Mouse (Mus musculus) CD4-positive, CD25-positive, alpha-beta regulatory T cell, adult 2 months (primary cell): ENCODE data around the gene Acat2.
A peak's percentile ranks its signal among the peaks of the same experiment; 100 is the strongest.
"Not testable (repeated sequence)": the region's sequence is repeated elsewhere in the genome, so short reads cannot be mapped to it uniquely, and the experiment has no call there.

Source experiments
- DNase-seq: peaks from one replicate; pipeline ENCODE4 v3.0.0-alpha.2; 2012; ENCODE audit warnings: low read depth, low spot score

Gene Acat2

GRCm38 (mm10) chr17:12960331-12960873, at the start of gene Acat2:
Acat2 (minus strand) TSS chr17:12960747.
- peak; percentile 98 for DNase-seq

- DNase-seq, result peak; percentile 73
These were observed 49.3 kb upstream of the Acat2 start for GRCm38 (mm10) chr17:13009887-13010286.

- peak; percentile 54 for DNase-seq
These were observed 48.0 kb upstream of the Acat2 start for GRCm38 (mm10) chr17:13008528-13008927.

DNA sequence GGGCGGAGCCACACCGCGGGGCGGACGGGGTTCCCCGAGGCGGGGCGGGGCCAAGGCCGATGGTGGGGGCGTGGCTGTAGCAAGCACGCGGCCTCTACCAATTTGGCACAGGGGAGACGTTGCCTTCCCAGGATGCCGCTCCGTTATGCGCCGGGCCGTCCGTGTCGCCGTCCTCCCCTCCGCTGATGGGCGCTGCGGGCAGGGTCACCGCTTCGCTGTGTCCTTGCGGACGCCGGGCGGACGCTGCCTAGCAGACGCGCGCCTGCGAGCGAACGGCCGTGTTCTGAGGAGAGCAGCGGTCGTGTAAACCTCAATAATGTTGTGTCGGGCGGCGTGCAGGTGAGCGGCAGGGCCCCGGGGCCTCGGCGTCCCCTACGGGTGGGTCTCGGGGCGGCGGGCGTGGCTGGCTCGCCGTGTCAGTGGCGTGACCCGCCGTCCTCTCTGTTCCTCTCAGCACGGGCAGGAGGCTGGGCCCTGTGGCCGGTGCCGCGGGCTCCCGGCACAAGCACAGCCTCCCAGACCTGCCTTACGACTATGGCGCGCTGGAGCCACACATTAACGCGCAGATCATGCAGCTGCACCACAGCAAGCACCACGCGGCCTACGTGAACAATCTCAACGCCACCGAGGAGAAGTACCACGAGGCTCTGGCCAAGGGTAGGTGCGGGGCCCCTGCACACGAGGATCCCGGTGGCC, 47.3 kb upstream of the Acat2 start:
- DNase-seq, result peak; percentile 96

DNA sequence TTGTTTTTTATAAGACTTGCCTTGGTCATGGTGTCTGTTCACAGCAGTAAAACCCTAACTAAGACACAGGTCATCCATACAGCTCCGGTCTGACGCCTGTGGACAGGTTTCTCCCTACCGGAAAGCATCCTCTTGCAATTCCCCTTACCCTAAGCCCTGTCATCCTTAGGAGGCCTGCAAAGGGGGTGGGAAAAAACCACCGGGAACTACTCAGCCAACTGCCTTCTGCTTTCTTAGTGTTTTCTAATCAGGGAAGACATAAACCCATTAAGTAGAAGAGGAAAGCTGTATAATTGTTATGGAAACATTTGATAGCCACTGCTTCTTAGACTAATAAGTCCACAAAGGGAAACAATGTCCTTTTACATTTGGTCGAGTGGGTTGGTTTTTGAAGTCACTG, 46.4 kb upstream of the Acat2 start:
- DNase-seq, result no peak

DNA sequence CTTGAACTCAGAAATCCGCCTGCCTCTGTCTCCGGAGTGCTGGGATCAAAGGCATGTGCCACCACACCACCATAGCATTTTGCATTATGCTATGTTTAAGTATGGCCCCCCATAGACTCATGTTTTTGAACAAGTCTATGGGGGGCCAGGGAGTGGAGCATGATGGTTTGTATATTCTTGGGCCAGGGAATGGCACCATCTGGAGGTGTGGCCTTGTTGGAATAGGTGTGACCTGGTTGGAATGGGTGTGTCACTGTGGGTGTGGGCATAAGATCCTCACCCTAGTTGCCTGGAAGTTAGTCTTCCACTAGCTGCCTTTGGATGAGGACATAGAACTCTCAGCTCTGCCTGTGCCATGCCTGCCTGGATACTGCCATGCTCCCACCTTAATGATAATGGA, 46.0 kb upstream of the Acat2 start, which contains the start of gene Sod2:
Gene Sod2 (plus strand): TSS at position 301 of the 400 bp plus-strand sequence.
- DNase-seq, result not testable (repeated sequence)

DNA sequence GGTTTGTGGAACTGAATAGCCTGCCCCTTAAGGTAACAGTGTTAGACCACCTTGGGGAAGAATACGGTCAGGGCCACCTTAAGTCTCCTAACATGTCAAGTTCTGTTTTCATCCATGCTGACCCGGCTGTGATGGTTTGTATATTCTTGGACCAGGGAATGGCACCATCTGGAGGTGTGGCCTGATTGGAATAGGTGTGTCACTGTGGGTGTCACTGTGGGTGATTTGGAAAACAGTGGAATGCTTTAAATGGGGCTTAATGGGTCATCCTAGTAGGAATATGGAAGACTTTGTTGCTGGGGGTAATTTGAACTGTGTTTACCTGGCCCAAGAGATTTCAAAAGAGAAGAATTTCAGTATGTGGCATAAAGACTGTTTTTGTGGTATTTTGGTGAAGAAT, 43.9 kb upstream of the Acat2 start:
- not testable (repeated sequence) for DNase-seq

GRCm38 (mm10) chr17:13002243-13002642, 41.7 kb upstream of the Acat2 start:
- peak; percentile 36 for DNase-seq

DNA sequence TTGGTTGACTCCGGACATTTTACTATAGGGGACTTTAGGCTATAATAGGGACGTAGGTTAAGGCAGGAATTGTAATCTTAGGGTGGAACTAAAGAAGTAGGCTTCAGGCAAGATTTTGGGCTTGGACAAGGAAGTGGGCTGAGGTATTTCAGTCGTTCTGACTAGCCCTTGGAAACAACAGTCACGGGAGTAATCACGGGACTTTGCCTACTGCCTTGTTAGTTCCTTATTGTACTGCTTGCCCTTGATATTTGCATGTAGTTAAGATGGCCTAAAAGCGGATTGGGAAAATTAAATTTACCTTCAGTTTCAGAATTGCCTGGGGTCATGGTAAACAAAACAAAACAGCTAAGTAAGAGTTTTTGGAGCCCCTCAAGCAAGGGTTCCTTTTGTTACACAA, 38.5 kb upstream of the Acat2 start:
- DNase-seq, result no peak

DNA sequence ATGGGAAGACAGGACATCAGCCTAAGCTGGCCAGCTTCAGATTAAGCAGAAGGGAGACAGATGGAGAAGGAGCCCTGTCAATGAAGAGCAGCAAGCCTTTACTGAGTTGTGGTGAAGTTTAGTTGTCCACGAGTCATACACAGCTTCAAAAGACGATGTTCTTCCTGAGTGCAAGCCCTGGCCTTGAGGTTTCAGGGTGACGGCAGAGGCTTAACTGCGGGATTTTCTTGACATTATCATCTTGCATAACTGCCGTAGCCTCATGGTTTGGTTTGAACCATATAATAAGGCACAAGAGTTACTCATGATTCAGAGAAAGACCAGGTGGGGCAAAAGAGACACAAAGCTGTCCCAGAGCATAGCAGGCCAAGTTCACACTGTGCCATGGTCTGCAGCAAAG, 37.3 kb upstream of the Acat2 start:
- no peak for DNase-seq

DNA sequence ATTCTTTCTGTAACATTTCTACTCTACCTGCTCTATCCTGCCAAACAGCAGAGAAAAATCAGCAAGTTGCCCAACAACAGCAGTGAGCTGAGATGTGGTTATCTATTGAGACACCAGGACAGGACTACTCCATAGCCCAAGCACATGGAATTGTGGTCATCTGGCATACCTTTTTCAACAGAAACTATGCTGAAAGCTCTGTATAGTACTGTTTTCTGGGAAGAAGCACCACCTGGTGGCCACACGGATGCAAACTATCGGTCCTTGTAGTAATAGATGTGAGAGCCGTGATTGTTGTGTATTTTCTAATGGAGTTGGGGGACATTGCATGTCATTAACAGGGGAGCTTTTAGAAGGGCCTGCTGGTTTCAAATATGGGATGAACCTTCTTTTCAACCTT, 35.8 kb upstream of the Acat2 start:
- DNase-seq, result peak; percentile 79

- DNase-seq, result no peak
These were observed 33.5 kb upstream of the Acat2 start, which contains the start of gene Wtap for GRCm38 (mm10) chr17:12994069-12994468. Wtap (minus strand) TSS chr17:12994169.

DNA sequence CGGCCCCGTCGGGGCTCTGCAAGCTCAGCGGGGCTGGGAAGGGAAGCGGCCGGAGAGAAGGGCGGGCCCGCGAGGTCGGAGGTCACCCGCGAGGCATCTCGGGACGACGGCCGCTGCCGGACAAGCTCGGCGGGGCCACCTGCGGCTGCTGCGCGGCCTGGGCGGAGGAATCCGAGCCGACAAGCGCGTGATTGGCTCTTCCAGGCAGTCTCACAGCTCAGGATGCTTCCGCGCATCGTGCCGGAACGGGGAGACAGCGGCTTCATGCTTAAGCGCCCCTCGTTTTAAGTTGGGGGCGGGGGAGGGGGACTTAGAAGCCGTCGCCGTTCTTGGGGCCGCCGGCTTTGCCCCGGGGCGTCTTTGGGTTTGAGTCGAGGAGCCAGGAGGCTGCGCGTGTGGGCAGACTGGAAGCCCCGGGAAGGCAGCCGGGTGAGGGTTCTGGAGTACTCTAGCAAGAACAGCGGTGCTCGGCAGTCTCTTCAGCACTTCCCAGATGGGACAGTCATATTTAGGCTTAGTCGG, 32.0 kb upstream of the Acat2 start:
- DNase-seq, result peak; percentile 94

- DNase-seq, result peak; percentile 90
These were observed 31.2 kb upstream of the Acat2 start for GRCm38 (mm10) chr17:12991635-12992358.

DNA sequence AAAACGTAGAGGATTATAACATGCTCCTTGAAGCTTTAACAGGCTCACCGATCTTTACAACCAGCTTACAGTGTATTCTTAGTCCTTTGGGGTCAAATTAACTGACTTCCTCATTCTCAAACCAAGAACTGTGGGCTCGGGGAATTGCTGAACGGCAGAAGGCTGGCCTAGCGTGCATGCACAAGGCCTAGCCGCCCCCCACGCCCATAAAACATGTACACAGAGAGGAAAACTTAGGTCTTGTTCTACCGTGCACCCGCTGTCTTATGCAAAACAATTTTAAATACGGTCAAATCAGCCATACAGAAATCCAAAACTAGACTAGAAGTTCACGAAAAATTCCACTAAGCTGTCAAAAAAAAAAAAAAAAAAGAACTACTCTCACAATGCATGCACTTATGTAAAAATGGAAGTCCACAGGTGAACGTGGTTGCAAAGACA, 30.7 kb upstream of the Acat2 start:
- peak; percentile 48 for DNase-seq

DNA sequence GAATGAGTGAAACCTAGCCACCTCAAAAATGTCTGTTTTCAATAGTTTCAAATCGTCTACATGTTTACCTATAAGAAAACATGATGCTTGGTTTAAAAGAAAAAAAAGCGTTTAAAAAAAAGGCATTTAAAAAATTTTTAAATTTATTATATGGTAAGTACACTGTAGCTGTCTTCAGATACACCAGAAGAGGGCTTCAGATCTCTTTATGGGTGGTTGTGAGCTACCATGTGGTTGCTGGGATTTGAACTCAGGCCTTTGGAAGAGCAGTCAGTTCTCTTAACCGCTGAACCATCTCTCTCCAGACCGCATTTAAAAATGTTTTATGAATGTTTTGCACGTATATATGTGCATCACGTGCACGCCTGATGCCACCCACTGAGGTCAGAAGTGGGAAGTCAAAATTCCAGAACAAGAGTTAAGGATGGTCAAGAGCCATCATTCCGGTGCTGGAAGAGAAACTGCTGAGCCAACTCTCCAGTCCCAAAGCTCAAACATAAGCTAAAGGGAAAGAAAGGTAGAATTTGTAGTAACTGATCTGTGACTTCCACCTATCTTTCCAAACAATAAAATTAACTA, 30.1 kb upstream of the Acat2 start:
- DNase-seq, result no peak

DNA sequence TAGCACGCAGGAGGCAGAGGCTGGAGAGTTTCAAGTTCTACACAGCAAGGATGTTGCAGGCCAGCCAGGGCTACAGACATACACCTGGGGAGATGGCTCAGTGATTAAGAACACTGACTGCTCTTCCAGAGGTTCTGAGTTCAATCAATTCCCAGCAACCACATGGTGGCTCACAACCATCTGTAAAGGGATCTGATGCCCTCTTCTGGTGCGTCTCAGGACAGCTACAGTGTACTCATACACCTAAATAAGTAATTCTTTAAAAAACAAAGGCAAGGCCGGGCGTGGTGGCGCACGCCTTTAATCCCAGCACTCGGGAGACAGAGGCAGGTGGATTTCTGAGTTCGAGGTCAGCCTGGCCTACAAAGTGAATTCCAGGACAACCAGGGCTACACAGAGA, 27.5 kb upstream of the Acat2 start:
- DNase-seq, result peak; percentile 58

GRCm38 (mm10) chr17:12983988-12984387, 23.4 kb upstream of the Acat2 start:
- no peak for DNase-seq

GRCm38 (mm10) chr17:12978546-12978945, 18.0 kb upstream of the Acat2 start:
- DNase-seq, result no peak

DNA sequence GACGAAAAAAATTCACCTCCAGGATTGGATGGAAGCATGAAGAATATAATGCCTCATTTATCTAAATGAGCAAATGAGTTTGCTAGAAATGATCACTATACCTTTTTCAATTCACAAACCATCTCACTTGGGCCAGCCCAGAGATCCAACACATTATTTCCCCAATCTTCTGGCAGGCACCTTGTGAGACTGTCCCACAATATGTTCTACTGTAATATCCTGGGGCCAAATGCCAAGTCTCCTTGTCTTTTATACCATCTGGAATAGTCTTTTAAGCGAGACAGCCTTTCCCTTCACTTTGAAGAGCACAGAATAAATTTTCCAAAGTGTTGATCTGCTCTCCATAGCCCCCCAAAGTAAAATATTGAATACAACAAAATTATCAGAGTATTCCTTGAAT, 13.3 kb upstream of the Acat2 start:
- DNase-seq, result no peak

- no peak for DNase-seq
These were observed 6.6 kb upstream of the Acat2 start for GRCm38 (mm10) chr17:12967173-12967572.

GRCm38 (mm10) chr17:12963476-12963875, 2.9 kb upstream of the Acat2 start:
- no peak for DNase-seq
